Mouse (Mus musculus): ENCODE results near the gene Pip5k1b. TPM values are rescaled to one million over a fixed set of nuclear protein-coding genes. Genes with fewer than 3 reads are reported as not detected.

Gene Pip5k1b
- polyA plus RNA-seq, 1 experiment from 2014 or later: 2.6 TPM

DNA sequence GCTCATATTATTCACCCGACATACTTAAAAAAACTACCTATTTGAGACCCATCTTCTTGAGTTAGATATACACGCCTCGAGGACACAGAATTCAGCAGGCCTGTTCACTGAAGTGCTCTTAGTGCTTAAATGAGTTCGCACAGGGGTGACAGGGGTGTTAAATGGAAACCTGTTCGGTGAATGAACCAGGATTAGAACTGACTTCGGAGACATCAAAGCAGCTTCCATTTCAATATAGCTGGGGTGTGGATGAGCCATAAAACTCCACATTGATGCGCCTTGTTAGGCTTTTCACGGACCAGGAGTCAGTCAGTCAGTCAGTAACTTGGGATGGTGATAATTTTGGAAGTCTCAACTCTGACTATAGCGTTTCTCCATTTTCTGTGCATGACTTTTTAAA lies 34.5 kb downstream of the Pip5k1b start:
- no peak for TF ChIP-seq CTCF (IDR thresholded peaks at IDR 0.05; ENCODE audit: low read depth)
- no peak for DNase-seq (ENCODE audit: low spot score)
- no peak overlapping the region for H3K4me3 ChIP-seq (replicated peaks; ENCODE audit: low read depth, low read length)
- no peak overlapping the region for H3K9ac ChIP-seq (ENCODE audit: low read depth, low read length)
- H3K27me3 ChIP-seq (ENCODE audit: insufficient read depth, low read length): no peaks in the 10 kb centered on the region
- 43% methylated on average over 9 of the region's 9 CpGs for WGBS
- H3K9me3 ChIP-seq (replicated peaks; ENCODE audit: low read length): no peaks in the 10 kb centered on the region
- no peak overlapping the region for H3K4me2 ChIP-seq (ENCODE audit: low read length)
- H3K27ac ChIP-seq: no peak overlapping the region
- no peaks in the 10 kb centered on the region for H3K36me3 ChIP-seq (ENCODE audit: insufficient read depth, low read length)
- no peak for ATAC-seq (replicated peaks; ENCODE audit: low FRiP score, low read depth)
- H3K4me1 ChIP-seq (replicated peaks; ENCODE audit: insufficient read depth, low read length): no peaks in the 10 kb centered on the region

DNA sequence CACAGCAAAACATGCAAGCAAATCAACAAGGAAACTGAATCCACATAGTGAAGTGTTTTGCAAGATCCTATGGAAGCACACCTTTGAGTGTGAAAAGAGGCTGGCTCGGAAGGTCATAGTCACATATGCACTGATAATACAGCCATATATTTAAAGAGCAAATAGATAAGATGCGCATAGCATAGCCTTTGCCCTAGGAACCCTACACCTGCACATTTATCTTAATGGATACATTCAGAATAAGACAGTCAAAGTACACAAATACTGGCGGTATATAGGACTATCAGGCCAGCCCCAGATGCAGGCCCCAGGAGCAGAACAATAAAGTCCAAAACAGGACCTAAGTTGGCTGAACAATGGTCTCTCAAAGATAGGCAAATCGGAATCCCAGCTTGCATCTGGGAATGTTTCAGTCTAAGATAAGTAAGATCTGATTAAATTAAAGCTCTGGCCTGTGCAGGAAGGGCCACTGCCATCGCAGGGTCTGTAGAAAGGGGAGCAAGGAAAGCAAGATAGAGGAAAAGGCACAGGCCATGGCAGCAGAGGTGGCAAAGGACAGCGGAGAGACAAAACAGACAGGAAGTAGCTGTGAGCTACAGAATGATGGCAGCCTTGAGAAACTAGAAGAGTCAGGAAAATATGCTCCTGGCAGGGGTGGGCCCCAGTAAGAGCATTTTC lies 35.8 kb downstream of the Pip5k1b start:
- no peak for ATAC-seq (replicated peaks; ENCODE audit: low FRiP score, low read depth)
- Histone ChIP-seq H3K4me2 (ENCODE audit: low read length) (no peak overlapping the region), H3K27ac (no peak overlapping the region)

GRCm38 (mm10) chr19:24518384-24518783 lies 37.3 kb downstream of the Pip5k1b start:
- ATAC-seq (replicated peaks; ENCODE audit: low FRiP score, low read depth): no peak; the same call in 1 of the 2 replicates

More for the DNA sequence above, 35.8 kb downstream of the Pip5k1b start:
- no peaks in the 10 kb centered on the region for H3K36me3 ChIP-seq (ENCODE audit: insufficient read depth, low read length)
- TF ChIP-seq CTCF (IDR thresholded peaks at IDR 0.05; ENCODE audit: low read depth): no peak
- H3K4me1 ChIP-seq (replicated peaks; ENCODE audit: insufficient read depth, low read length): no peaks in the 10 kb centered on the region
- H3K9me3 ChIP-seq (replicated peaks; ENCODE audit: low read length): no peaks in the 10 kb centered on the region
- no peak for DNase-seq (ENCODE audit: low spot score)
- H3K4me3 ChIP-seq (replicated peaks; ENCODE audit: low read depth, low read length): no peak overlapping the region
- H3K27me3 ChIP-seq (ENCODE audit: insufficient read depth, low read length): no peaks in the 10 kb centered on the region
- H3K9ac ChIP-seq (ENCODE audit: low read depth, low read length): no peak overlapping the region
- 86% methylated on average over 6 of the region's 6 CpGs for WGBS

DNA sequence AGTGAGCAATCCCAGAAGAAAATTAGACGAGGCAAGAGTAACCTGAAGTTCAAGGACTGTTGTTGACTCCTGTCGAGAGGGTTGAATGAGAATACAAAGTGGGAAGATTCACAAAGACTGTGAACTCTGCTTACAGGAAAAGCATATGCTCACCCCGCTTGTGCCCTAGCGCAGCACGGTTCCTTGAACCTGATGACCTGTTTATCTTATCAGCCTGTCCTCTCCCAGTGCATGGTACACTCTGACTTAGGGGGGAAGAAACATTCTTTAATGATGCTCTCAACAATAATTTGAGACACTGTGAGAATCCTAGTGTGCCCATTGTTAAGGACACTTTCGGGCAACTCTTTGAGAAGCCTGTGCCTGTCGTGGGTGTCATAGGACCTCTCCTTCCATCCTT lies 38.6 kb downstream of the Pip5k1b start:
- no peak for TF ChIP-seq CTCF (IDR thresholded peaks at IDR 0.05; ENCODE audit: low read depth)
- H3K9me3 ChIP-seq (replicated peaks; ENCODE audit: low read length): no peaks in the 10 kb centered on the region
- H3K36me3 ChIP-seq (ENCODE audit: insufficient read depth, low read length): no peaks in the 10 kb centered on the region
- H3K27ac ChIP-seq: no peak overlapping the region
- no peak overlapping the region for H3K4me3 ChIP-seq (replicated peaks; ENCODE audit: low read depth, low read length)
- ATAC-seq (replicated peaks; ENCODE audit: low FRiP score, low read depth): no peak
- no peak for DNase-seq (ENCODE audit: low spot score)
- H3K27me3 ChIP-seq (ENCODE audit: insufficient read depth, low read length): no peaks in the 10 kb centered on the region
- no peaks in the 10 kb centered on the region for H3K4me1 ChIP-seq (replicated peaks; ENCODE audit: insufficient read depth, low read length)
- WGBS: 75% methylated on average over 7 of the region's 7 CpGs
- no peak overlapping the region for H3K9ac ChIP-seq (ENCODE audit: low read depth, low read length)
- H3K4me2 ChIP-seq (ENCODE audit: low read length): no peak overlapping the region

More at GRCm38 (mm10) chr19:24518384-24518783, 37.3 kb downstream of the Pip5k1b start:
- DNase-seq (ENCODE audit: low spot score): no peak
- no peaks in the 10 kb centered on the region for H3K27me3 ChIP-seq (ENCODE audit: insufficient read depth, low read length)
- H3K9ac ChIP-seq (ENCODE audit: low read depth, low read length): no peak overlapping the region
- no peaks in the 10 kb centered on the region for H3K9me3 ChIP-seq (replicated peaks; ENCODE audit: low read length)
- H3K4me3 ChIP-seq (replicated peaks; ENCODE audit: low read depth, low read length): no peak overlapping the region
- H3K27ac ChIP-seq: no peak overlapping the region
- no peaks in the 10 kb centered on the region for H3K4me1 ChIP-seq (replicated peaks; ENCODE audit: insufficient read depth, low read length)
- no peak for TF ChIP-seq CTCF (IDR thresholded peaks at IDR 0.05; ENCODE audit: low read depth)
- no peaks in the 10 kb centered on the region for H3K36me3 ChIP-seq (ENCODE audit: insufficient read depth, low read length)
- no peak overlapping the region for H3K4me2 ChIP-seq (ENCODE audit: low read length)

DNA sequence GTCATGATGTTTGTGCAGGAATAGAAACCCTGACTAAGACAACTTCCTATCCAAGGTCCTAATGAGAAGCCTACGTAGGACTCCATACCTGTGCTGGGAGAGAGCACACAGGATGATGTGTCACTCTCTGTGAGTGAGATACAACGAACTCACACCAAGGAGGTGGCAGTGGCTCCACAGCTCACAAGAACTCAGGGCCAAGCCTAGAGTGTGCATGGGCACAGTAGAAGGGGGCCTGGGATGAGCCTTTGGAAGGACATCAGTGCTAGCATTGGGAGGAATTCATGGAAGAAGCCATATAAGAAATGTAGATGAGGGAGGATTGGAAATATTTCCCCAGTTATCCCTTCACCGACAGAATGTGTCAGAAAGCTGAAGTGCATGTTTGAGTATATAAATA lies 39.7 kb downstream of the Pip5k1b start:
- no peak for DNase-seq (ENCODE audit: low spot score)
- no peak for TF ChIP-seq CTCF (IDR thresholded peaks at IDR 0.05; ENCODE audit: low read depth)
- H3K27me3 ChIP-seq (ENCODE audit: insufficient read depth, low read length): no peaks in the 10 kb centered on the region
- H3K36me3 ChIP-seq (ENCODE audit: insufficient read depth, low read length): no peaks in the 10 kb centered on the region
- no peak for ATAC-seq (replicated peaks; ENCODE audit: low FRiP score, low read depth)
- H3K9me3 ChIP-seq (replicated peaks; ENCODE audit: low read length): no peaks in the 10 kb centered on the region
- H3K27ac ChIP-seq: no peak overlapping the region
- H3K4me1 ChIP-seq (replicated peaks; ENCODE audit: insufficient read depth, low read length): no peaks in the 10 kb centered on the region
- H3K4me3 ChIP-seq (replicated peaks; ENCODE audit: low read depth, low read length): no peak overlapping the region
- WGBS: 95% methylated on average over 3 of the region's 3 CpGs
- H3K9ac ChIP-seq (ENCODE audit: low read depth, low read length): no peak overlapping the region
- H3K4me2 ChIP-seq (ENCODE audit: low read length): no peak overlapping the region

DNA sequence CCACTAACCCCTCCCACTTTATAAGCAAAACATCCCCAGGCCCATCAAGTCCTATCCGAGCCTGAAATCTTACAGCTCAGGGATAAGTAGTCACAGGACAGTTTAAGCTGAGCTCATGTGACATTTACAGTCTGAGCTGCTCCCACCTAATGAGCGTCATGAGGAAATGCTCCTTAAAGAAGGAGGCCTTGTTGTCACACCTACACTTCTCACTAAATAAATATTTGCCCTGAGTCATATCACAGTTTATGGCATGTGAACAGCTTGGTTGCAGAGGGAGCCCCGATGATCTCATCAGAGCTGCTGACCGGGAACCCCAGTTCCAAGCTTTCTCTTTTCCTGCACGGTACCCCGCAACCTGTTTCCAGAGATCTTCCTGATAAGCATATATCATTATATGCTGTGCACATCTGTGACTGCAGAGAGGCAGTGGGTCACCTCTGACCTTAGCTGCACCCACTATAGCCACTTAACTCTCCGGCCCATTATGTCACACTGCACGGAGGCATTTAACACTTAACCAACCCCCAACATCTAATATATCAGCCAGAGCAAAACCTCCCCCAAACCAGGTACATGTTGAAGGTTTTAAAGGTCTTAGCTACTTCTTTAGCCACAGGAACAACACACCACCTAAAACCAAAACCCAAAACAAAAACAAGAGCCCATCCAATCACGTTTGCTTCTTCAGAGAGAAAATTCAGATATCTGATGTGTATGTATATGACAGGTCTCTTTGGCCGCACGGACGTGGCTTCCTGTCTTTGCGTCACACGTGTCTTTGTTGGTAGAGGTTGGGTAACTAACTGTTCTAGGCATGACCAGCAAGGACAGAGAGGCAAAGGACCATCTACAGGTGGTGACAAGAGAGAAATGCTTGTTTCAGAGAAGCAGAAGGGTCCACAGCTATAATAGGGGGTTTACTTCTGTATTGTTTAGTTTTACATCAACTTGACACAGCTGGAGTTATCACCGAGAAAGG lies 40.7 kb downstream of the Pip5k1b start:
- no peak overlapping the region for H3K27ac ChIP-seq
- 70% methylated on average over 15 of the region's 15 CpGs for WGBS
- no peaks in the 10 kb centered on the region for H3K4me1 ChIP-seq (replicated peaks; ENCODE audit: insufficient read depth, low read length)
- DNase-seq (ENCODE audit: low spot score) (no peak), ATAC-seq (replicated peaks; ENCODE audit: low FRiP score, low read depth) (no peak)
- H3K4me2 ChIP-seq (ENCODE audit: low read length): no peak overlapping the region
- H3K9ac ChIP-seq (ENCODE audit: low read depth, low read length): no peak overlapping the region
- H3K9me3 ChIP-seq (replicated peaks; ENCODE audit: low read length): no peaks in the 10 kb centered on the region
- no peak overlapping the region for H3K4me3 ChIP-seq (replicated peaks; ENCODE audit: low read depth, low read length)
- H3K27me3 ChIP-seq (ENCODE audit: insufficient read depth, low read length): no peaks in the 10 kb centered on the region
- TF ChIP-seq CTCF (IDR thresholded peaks at IDR 0.05; ENCODE audit: low read depth): no peak
- H3K36me3 ChIP-seq (ENCODE audit: insufficient read depth, low read length): no peaks in the 10 kb centered on the region

Data from kidney, postnatal 0 days (tissue).